Mouse (Mus musculus): ENCODE measurements around the gene 1110032F04Rik. TPM values are rescaled to one million over a fixed set of nuclear protein-coding genes. Genes with fewer than 3 reads are reported as not detected.
"Not testable (repeated sequence)": the region's sequence is repeated elsewhere in the genome, so short reads cannot be mapped to it uniquely, and the experiment has no call there.

The 1110032F04Rik gene
- polyA plus RNA-seq, 1 experiment from 2014 or later = 0.60 TPM

DNA sequence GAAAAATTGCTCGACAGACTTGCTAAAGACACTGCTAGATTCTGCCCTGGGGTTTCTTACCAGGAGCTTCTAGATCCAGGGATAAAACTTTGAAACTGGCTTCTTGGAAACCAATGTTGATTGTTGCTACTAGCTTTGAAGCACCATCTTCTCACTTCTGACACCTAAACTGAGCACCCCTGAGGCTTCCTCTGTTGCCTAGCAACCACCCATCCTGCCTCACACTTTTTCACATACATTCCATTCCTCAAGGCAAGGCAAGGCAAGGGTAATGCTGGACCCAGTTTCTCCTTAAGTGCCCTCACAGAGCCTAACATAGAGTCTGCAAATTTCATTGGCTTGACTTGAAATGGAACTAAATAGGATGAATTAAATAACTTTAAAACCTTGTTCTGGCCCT is 17.0 kb upstream of the 1110032F04Rik start:
- no peak overlapping the region for H3K4me2 ChIP-seq (replicated peaks)
- no peaks in the 10 kb centered on the region for H3K27me3 ChIP-seq
- H3K27ac ChIP-seq = no peak overlapping the region
- no peak for ATAC-seq (ENCODE audit: low FRiP score, low read depth)
- no peaks in the 10 kb centered on the region for H3K9me3 ChIP-seq
- H3K36me3 ChIP-seq = no peaks in the 10 kb centered on the region
- H3K4me3 ChIP-seq = no peak overlapping the region
- H3K9ac ChIP-seq = no peak overlapping the region
- WGBS = 87% methylated on average over 1 of the region's 1 CpGs
- no peaks in the 10 kb centered on the region for H3K4me1 ChIP-seq

DNA sequence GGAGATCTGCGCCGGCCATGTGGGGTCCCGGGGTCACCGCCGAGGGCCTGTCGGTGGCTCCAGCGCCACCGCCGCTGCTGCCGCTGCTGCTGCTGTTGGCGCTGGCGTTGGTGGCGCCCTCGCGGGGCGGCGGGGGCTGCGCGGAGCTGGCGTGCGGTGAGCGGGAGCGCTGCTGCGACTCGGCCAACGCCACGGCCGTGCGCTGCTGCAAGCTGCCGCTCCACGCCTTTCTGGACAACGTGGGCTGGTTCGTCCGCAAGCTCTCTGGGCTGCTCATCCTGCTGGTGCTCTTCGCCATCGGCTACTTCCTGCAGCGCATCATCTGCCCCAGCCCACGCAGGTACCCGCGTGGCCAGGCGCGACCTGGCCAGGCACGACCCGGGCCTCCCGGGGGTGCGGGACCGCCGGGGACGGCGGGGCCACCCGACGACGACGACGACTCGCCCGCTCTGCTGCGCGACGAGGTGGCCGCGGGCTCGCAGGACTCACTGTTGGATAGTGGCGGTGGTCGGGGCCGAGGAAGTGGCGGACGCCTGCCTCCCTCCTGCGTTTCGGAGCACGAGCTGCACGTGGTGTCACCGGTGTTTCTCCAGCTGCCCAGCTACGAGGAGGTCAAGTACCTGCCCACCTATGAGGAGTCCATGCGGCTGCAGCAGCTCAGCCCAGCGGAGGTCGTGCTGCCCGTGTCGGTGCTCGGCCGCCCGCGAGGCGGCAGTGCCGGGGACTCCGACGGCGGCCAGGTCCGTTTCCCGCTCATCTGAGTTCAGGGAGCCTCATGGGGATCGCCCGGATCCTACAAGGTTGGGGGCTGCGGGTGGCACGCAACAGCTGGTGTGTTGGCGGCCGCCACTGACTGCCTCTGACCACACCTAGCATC is 543 bp downstream of the 1110032F04Rik start:
- H3K27me3 ChIP-seq = peaks cover 63% of the 10 kb centered on the region
- WGBS = under 1% methylated on average over 96 of the region's 96 CpGs
- H3K4me3 ChIP-seq = peak overlapping the region; percentile 64
- peaks cover 17% of the 10 kb centered on the region for H3K4me1 ChIP-seq
- H3K9ac ChIP-seq = peak overlapping the region; percentile 65
- no peaks in the 10 kb centered on the region for H3K36me3 ChIP-seq
- H3K27ac ChIP-seq = no peak overlapping the region
- no peaks in the 10 kb centered on the region for H3K9me3 ChIP-seq
- peak overlapping the region; percentile 100 for H3K4me2 ChIP-seq (replicated peaks)
- peak; percentile 72 for ATAC-seq (ENCODE audit: low FRiP score, low read depth)

DNA sequence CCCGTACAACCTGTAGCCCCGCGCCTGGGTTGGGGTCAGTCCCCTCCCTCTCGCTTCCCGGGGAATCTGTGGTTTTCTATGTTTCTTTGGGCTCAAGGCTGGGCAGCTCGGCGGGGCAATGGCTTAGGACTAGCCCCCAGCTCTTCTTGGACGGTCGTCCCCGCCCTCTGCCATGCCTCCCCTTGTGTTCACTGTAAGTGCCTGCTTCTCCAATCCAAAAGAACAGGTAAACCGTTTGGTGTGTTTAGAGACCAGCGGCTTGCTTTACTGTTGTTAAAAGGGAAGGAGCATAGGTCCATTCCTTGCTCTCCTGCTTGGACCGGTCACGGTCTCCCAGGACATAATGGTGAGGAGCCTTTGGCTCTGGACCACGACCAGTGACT is 1.2 kb downstream of the 1110032F04Rik start:
- peak overlapping the region; percentile 64 for H3K4me3 ChIP-seq
- peaks cover 17% of the 10 kb centered on the region for H3K4me1 ChIP-seq
- H3K4me2 ChIP-seq (replicated peaks) = peak overlapping the region; percentile 100
- no peaks in the 10 kb centered on the region for H3K9me3 ChIP-seq
- WGBS = 3% methylated on average over 15 of the region's 15 CpGs
- no peak for ATAC-seq (ENCODE audit: low FRiP score, low read depth)
- no peak overlapping the region for H3K27ac ChIP-seq
- peak overlapping the region; percentile 65 for H3K9ac ChIP-seq
- no peaks in the 10 kb centered on the region for H3K36me3 ChIP-seq
- H3K27me3 ChIP-seq = peaks cover 61% of the 10 kb centered on the region

GRCm38 (mm10) chr3:68874079-68874478 is 4.7 kb downstream of the 1110032F04Rik start:
- Histone ChIP-seq H3K27me3 (peaks cover 27% of the 10 kb centered on the region), H3K4me3 (no peak overlapping the region), H3K27ac (no peak overlapping the region), H3K4me2 (replicated peaks) (no peak overlapping the region), H3K36me3 (no peaks in the 10 kb centered on the region), H3K4me1 (peaks cover 12% of the 10 kb centered on the region), H3K9me3 (no peaks in the 10 kb centered on the region), H3K9ac (no peak overlapping the region)
- 87% methylated on average over 2 of the region's 2 CpGs for WGBS
- no peak for ATAC-seq (ENCODE audit: low FRiP score, low read depth)

- Histone ChIP-seq H3K4me2 (replicated peaks) (no peak overlapping the region), H3K4me3 (no peak overlapping the region), H3K9ac (no peak overlapping the region), H3K9me3 (no peaks in the 10 kb centered on the region), H3K36me3 (no peaks in the 10 kb centered on the region), H3K27ac (no peak overlapping the region), H3K4me1 (no peaks in the 10 kb centered on the region), H3K27me3 (no peaks in the 10 kb centered on the region)
- no peak for ATAC-seq (ENCODE audit: low FRiP score, low read depth)
- 87% methylated on average over 5 of the region's 5 CpGs for WGBS
Measured at GRCm38 (mm10) chr3:68886845-68887244, 17.5 kb downstream of the 1110032F04Rik start.

DNA sequence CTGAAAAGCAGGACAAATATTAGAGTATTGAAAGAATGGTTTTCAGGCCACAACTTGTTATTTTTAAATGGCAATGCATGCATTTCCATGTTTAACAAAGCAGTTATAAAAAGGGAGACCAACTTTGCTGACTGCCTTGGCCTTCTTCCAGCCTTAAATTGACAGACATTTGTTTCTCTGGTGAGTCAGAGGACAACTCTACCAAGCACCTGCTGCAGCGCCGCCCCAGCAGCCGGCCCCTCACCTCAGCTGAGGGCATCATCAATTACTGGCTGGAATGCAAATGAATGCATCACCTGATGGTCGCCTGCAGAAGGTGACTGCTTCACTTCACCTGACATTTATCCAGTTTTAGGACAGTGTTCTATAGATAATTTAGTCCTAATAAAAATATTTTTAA is 26.0 kb downstream of the 1110032F04Rik start:
- no peaks in the 10 kb centered on the region for H3K4me1 ChIP-seq
- H3K9ac ChIP-seq = no peak overlapping the region
- ATAC-seq (ENCODE audit: low FRiP score, low read depth) = no peak
- WGBS = 77% methylated on average over 4 of the region's 4 CpGs
- no peak overlapping the region for H3K4me2 ChIP-seq (replicated peaks)
- no peaks in the 10 kb centered on the region for H3K9me3 ChIP-seq
- H3K36me3 ChIP-seq = peaks cover 8% of the 10 kb centered on the region; the same call in 1 of the 2 replicates
- no peak overlapping the region for H3K27ac ChIP-seq
- H3K4me3 ChIP-seq = no peak overlapping the region
- no peaks in the 10 kb centered on the region for H3K27me3 ChIP-seq

DNA sequence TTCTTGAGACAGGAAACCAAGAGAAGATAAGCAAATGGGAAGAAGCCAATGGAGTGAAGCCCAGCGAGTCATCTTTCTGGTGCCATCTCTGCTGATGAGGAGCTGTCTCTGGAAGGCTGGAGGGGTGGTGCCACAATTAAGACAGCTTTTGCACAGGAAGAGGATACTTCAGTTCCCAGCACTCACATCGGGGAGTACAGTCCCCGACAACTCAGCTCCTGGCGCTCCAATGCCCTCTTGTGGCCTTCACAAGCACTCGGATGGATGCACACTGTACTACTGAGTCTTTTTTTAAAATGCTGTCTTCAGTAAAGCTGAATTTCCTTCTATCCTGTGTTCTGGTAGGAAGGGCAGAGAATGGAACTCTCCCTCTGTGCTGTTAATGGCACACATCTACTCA is 27.8 kb downstream of the 1110032F04Rik start:
- H3K27ac ChIP-seq = no peak overlapping the region
- H3K9me3 ChIP-seq = no peaks in the 10 kb centered on the region
- no peaks in the 10 kb centered on the region for H3K4me1 ChIP-seq
- ATAC-seq (ENCODE audit: low FRiP score, low read depth) = no peak
- H3K36me3 ChIP-seq = peaks cover 7% of the 10 kb centered on the region; the same call in 1 of the 2 replicates
- WGBS = 84% methylated on average over 5 of the region's 5 CpGs
- H3K27me3 ChIP-seq = no peaks in the 10 kb centered on the region
- H3K4me2 ChIP-seq (replicated peaks) = no peak overlapping the region
- H3K9ac ChIP-seq = no peak overlapping the region
- H3K4me3 ChIP-seq = no peak overlapping the region

GRCm38 (mm10) chr3:68902636-68903035 is 33.2 kb downstream of the 1110032F04Rik start:
- not testable (repeated sequence) for ATAC-seq (ENCODE audit: low FRiP score, low read depth); H3K4me1 ChIP-seq; H3K9me3 ChIP-seq; H3K27ac ChIP-seq; H3K9ac ChIP-seq; H3K4me3 ChIP-seq; H3K27me3 ChIP-seq; H3K36me3 ChIP-seq; H3K4me2 ChIP-seq (replicated peaks)
- WGBS = 86% methylated on average over 20 of the region's 20 CpGs

DNA sequence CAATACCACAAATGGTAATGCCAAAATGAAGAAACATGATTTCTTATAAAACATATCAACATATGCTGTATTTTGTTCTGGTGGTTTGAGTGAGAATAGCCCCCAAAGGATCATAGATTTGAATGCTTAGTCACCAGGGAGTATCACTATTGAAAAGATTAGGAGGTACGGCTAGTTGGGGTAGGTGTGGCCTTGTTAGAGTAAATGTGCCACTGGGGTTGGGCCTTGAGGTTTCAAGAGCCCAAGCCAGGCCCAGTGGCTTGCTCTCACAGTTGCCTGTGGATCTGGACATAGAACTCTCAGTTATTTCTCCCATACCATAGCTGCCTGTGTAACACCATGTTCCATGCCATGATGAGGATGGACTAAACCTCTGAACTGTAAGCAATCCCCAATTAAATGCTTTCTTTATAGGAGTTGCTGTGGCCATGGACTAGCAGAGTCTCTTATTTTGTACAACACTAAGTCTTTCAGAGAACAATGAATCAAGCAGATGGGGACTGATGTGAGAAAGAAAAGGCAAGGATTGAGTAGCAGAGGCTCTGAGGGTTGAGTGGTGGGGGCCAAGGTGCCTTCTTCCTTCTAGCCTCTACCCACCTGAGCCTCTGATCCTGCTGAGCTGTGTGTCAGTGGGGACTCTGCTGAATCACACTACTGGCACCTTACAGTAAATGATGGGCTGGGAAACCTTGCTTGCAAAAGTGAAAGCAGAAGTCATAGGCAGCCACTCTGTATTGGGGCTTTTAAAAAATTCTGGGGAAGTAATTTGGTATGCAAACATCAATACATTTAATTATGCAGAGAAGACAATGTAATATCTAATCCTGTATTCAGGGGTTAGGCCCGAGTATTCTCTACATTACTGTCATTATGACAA is 35.8 kb downstream of the 1110032F04Rik start:
- Histone ChIP-seq H3K4me2 (replicated peaks) (no peak overlapping the region), H3K9me3 (no peaks in the 10 kb centered on the region), H3K27me3 (no peaks in the 10 kb centered on the region), H3K4me3 (no peak overlapping the region), H3K9ac (no peak overlapping the region), H3K36me3 (no peaks in the 10 kb centered on the region), H3K27ac (no peak overlapping the region), H3K4me1 (no peaks in the 10 kb centered on the region)
- 75% methylated on average over 2 of the region's 2 CpGs for WGBS
- ATAC-seq (ENCODE audit: low FRiP score, low read depth) = no peak

- Histone ChIP-seq H3K4me1 (no peaks in the 10 kb centered on the region), H3K4me2 (replicated peaks) (no peak overlapping the region), H3K27ac (no peak overlapping the region), H3K27me3 (no peaks in the 10 kb centered on the region), H3K4me3 (no peak overlapping the region), H3K36me3 (peaks cover 6% of the 10 kb centered on the region), H3K9me3 (no peaks in the 10 kb centered on the region), H3K9ac (no peak overlapping the region)
- no peak for ATAC-seq (ENCODE audit: low FRiP score, low read depth)
- WGBS = 89% methylated on average over 4 of the region's 4 CpGs
Measured at GRCm38 (mm10) chr3:68907509-68907908, 38.1 kb downstream of the 1110032F04Rik start.

All from limb, embryonic 13.5 days (tissue).